Mouse (Mus musculus) heart, postnatal 0 days (tissue): Measurements from ENCODE around the gene Plekha8.

Source experiments
- CTCF ChIP-seq: IDR thresholded peaks from 2 replicates; pipeline ENCODE4 v1.5.1; 2016; ENCODE audit warnings: antibody characterized with exemption, control low read depth, low read depth
- EP300 ChIP-seq: IDR thresholded peaks from 2 replicates; pipeline ENCODE4 v1.6.1; 2016; ENCODE audit warnings: antibody characterized with exemption, low read depth

DNA sequence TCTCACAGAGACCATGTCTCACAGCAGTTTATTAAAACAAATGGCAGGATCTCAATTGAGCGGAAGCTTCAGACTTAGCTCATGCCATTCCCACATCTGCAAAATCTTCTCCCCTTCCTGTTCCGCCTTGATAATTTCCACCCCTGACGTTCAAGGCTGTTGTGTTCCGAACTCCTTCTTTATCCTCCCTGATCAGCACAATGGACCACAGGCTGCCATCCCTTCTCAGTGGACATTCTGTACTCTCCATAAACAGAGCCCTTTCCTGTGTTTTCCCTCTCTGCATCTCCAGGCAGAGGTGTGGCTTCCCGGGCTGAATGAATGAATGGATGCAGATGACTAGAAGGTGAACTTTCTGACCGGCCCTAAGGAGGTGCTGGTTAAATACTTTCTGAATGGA is 3.1 kb upstream of the Plekha8 start:
- TF ChIP-seq EP300 (0 out of 2 replicates have a peak, but pooled peaks have one; percentile 51), CTCF (0 out of 2 replicates have a peak, but pooled peaks have one; percentile 0)
